Mouse (Mus musculus): ENCODE measurements around the gene Commd9. TPM values are rescaled to one million over a fixed set of nuclear protein-coding genes. Genes with fewer than 3 reads are reported as not detected.
A peak's percentile ranks its signal among the peaks of the same experiment; 100 is the strongest.

Gene Commd9
- polyA plus RNA-seq, 1 experiment from 2014 or later: 62.0 TPM

GRCm38 (mm10) chr2:101905534-101906378 lies 19.7 kb downstream of the Commd9 start:
- Histone ChIP-seq H3K4me2 (ENCODE audit: low read depth, low read length) (peak overlapping the region; percentile 50), H3K36me3 (ENCODE audit: control insufficient read depth, insufficient read depth, low read length) (no peaks in the 10 kb centered on the region), H3K4me3 (ENCODE audit: low read length) (peak overlapping the region; percentile 25), H3K9me3 (ENCODE audit: control insufficient read depth, low read length) (no peaks in the 10 kb centered on the region), H3K27me3 (ENCODE audit: control insufficient read depth, insufficient read depth, low read depth, low read length) (no peaks in the 10 kb centered on the region), H3K9ac (ENCODE audit: low read length) (peak overlapping the region; percentile 53), H3K27ac (ENCODE audit: low read length) (no peak overlapping the region), H3K4me1 (replicated peaks; ENCODE audit: control insufficient read depth, insufficient read depth, low read length) (peaks cover 4% of the 10 kb centered on the region; the same call in 1 of the 2 replicates)
- ATAC-seq (ENCODE audit: low read depth): peak; percentile 78
- 19% methylated on average over 21 of the region's 21 CpGs for WGBS

- Histone ChIP-seq H3K4me2 (ENCODE audit: low read depth, low read length) (no peak overlapping the region; the same call in 1 of the 2 replicates), H3K27me3 (ENCODE audit: control insufficient read depth, insufficient read depth, low read depth, low read length) (no peaks in the 10 kb centered on the region), H3K36me3 (ENCODE audit: control insufficient read depth, insufficient read depth, low read length) (no peaks in the 10 kb centered on the region), H3K4me3 (ENCODE audit: low read length) (no peak overlapping the region), H3K9ac (ENCODE audit: low read length) (0 out of 2 replicates have a peak overlapping the region, but pooled peaks have one; percentile 53), H3K27ac (ENCODE audit: low read length) (no peak overlapping the region), H3K4me1 (replicated peaks; ENCODE audit: control insufficient read depth, insufficient read depth, low read length) (peaks cover 4% of the 10 kb centered on the region; the same call in 1 of the 2 replicates), H3K9me3 (ENCODE audit: control insufficient read depth, low read length) (no peaks in the 10 kb centered on the region)
- peak; percentile 39; the same call in 1 of the 2 replicates for ATAC-seq (ENCODE audit: low read depth)
- 67% methylated on average over 5 of the region's 5 CpGs for WGBS
These were observed 20.3 kb downstream of the Commd9 start for GRCm38 (mm10) chr2:101906379-101906690.

GRCm38 (mm10) chr2:101907386-101908022 lies 21.5 kb downstream of the Commd9 start:
- ATAC-seq (ENCODE audit: low read depth): no peak

GRCm38 (mm10) chr2:101908773-101909172 lies 22.7 kb downstream of the Commd9 start:
- Histone ChIP-seq H3K4me1 (replicated peaks; ENCODE audit: control insufficient read depth, insufficient read depth, low read length) (peaks cover 4% of the 10 kb centered on the region; the same call in 1 of the 2 replicates), H3K27ac (ENCODE audit: low read length) (no peak overlapping the region), H3K9ac (ENCODE audit: low read length) (no peak overlapping the region), H3K4me2 (ENCODE audit: low read depth, low read length) (no peak overlapping the region), H3K36me3 (ENCODE audit: control insufficient read depth, insufficient read depth, low read length) (no peaks in the 10 kb centered on the region), H3K4me3 (ENCODE audit: low read length) (no peak overlapping the region), H3K9me3 (ENCODE audit: control insufficient read depth, low read length) (no peaks in the 10 kb centered on the region), H3K27me3 (ENCODE audit: control insufficient read depth, insufficient read depth, low read depth, low read length) (no peaks in the 10 kb centered on the region)
- no peak for ATAC-seq (ENCODE audit: low read depth)
- WGBS: 72% methylated on average over 13 of the region's 13 CpGs

More at GRCm38 (mm10) chr2:101907386-101908022, 21.5 kb downstream of the Commd9 start:
- H3K9ac ChIP-seq (ENCODE audit: low read length): no peak overlapping the region
- no peaks in the 10 kb centered on the region for H3K36me3 ChIP-seq (ENCODE audit: control insufficient read depth, insufficient read depth, low read length)
- H3K27me3 ChIP-seq (ENCODE audit: control insufficient read depth, insufficient read depth, low read depth, low read length): no peaks in the 10 kb centered on the region
- H3K4me1 ChIP-seq (replicated peaks; ENCODE audit: control insufficient read depth, insufficient read depth, low read length): peaks cover 4% of the 10 kb centered on the region; the same call in 1 of the 2 replicates
- no peak overlapping the region for H3K4me3 ChIP-seq (ENCODE audit: low read length)
- 83% methylated on average over 10 of the region's 10 CpGs for WGBS
- H3K27ac ChIP-seq (ENCODE audit: low read length): no peak overlapping the region
- no peaks in the 10 kb centered on the region for H3K9me3 ChIP-seq (ENCODE audit: control insufficient read depth, low read length)
- no peak overlapping the region for H3K4me2 ChIP-seq (ENCODE audit: low read depth, low read length)

GRCm38 (mm10) chr2:101909326-101910080 lies 23.5 kb downstream of the Commd9 start:
- no peak overlapping the region for H3K4me3 ChIP-seq (ENCODE audit: low read length)
- H3K4me2 ChIP-seq (ENCODE audit: low read depth, low read length): no peak overlapping the region
- ATAC-seq (ENCODE audit: low read depth): no peak
- no peaks in the 10 kb centered on the region for H3K9me3 ChIP-seq (ENCODE audit: control insufficient read depth, low read length)
- H3K4me1 ChIP-seq (replicated peaks; ENCODE audit: control insufficient read depth, insufficient read depth, low read length): peaks cover 4% of the 10 kb centered on the region; the same call in 1 of the 2 replicates
- no peak overlapping the region for H3K27ac ChIP-seq (ENCODE audit: low read length)
- WGBS: 88% methylated on average over 15 of the region's 15 CpGs
- no peak overlapping the region for H3K9ac ChIP-seq (ENCODE audit: low read length)
- H3K36me3 ChIP-seq (ENCODE audit: control insufficient read depth, insufficient read depth, low read length): no peaks in the 10 kb centered on the region
- H3K27me3 ChIP-seq (ENCODE audit: control insufficient read depth, insufficient read depth, low read depth, low read length): no peaks in the 10 kb centered on the region

- H3K4me1 ChIP-seq (replicated peaks; ENCODE audit: control insufficient read depth, insufficient read depth, low read length): 0 out of 2 replicates have a peak, but pooled peaks cover 1% of the 10 kb centered on the region
- no peaks in the 10 kb centered on the region for H3K27me3 ChIP-seq (ENCODE audit: control insufficient read depth, insufficient read depth, low read depth, low read length)
- no peak overlapping the region for H3K9ac ChIP-seq (ENCODE audit: low read length)
- 77% methylated on average over 7 of the region's 7 CpGs for WGBS
- H3K36me3 ChIP-seq (ENCODE audit: control insufficient read depth, insufficient read depth, low read length): no peaks in the 10 kb centered on the region
- H3K4me3 ChIP-seq (ENCODE audit: low read length): no peak overlapping the region
- ATAC-seq (ENCODE audit: low read depth): no peak
- H3K27ac ChIP-seq (ENCODE audit: low read length): no peak overlapping the region
- H3K4me2 ChIP-seq (ENCODE audit: low read depth, low read length): no peak overlapping the region
- no peaks in the 10 kb centered on the region for H3K9me3 ChIP-seq (ENCODE audit: control insufficient read depth, low read length)
These were observed 32.5 kb downstream of the Commd9 start for GRCm38 (mm10) chr2:101918518-101918917.

- Histone ChIP-seq H3K4me2 (ENCODE audit: low read depth, low read length) (no peak overlapping the region), H3K27me3 (ENCODE audit: control insufficient read depth, insufficient read depth, low read depth, low read length) (no peaks in the 10 kb centered on the region), H3K36me3 (ENCODE audit: control insufficient read depth, insufficient read depth, low read length) (no peaks in the 10 kb centered on the region), H3K9me3 (ENCODE audit: control insufficient read depth, low read length) (no peaks in the 10 kb centered on the region), H3K4me1 (replicated peaks; ENCODE audit: control insufficient read depth, insufficient read depth, low read length) (0 out of 2 replicates have a peak, but pooled peaks cover 6% of the 10 kb centered on the region), H3K9ac (ENCODE audit: low read length) (no peak overlapping the region), H3K4me3 (ENCODE audit: low read length) (no peak overlapping the region), H3K27ac (ENCODE audit: low read length) (no peak overlapping the region)
- no peak for ATAC-seq (ENCODE audit: low read depth)
- WGBS: 56% methylated on average over 2 of the region's 2 CpGs
These were observed 34.1 kb downstream of the Commd9 start for GRCm38 (mm10) chr2:101920136-101920554.

- 84% methylated on average over 4 of the region's 4 CpGs for WGBS
- no peaks in the 10 kb centered on the region for H3K36me3 ChIP-seq (ENCODE audit: control insufficient read depth, insufficient read depth, low read length)
These were observed 36.3 kb downstream of the Commd9 start for GRCm38 (mm10) chr2:101922302-101922701.

More at GRCm38 (mm10) chr2:101922302-101922701, 36.3 kb downstream of the Commd9 start:
- Histone ChIP-seq H3K27me3 (ENCODE audit: control insufficient read depth, insufficient read depth, low read depth, low read length) (no peaks in the 10 kb centered on the region), H3K4me2 (ENCODE audit: low read depth, low read length) (no peak overlapping the region), H3K4me1 (replicated peaks; ENCODE audit: control insufficient read depth, insufficient read depth, low read length) (0 out of 2 replicates have a peak, but pooled peaks cover 6% of the 10 kb centered on the region), H3K9me3 (ENCODE audit: control insufficient read depth, low read length) (no peaks in the 10 kb centered on the region), H3K9ac (ENCODE audit: low read length) (no peak overlapping the region), H3K4me3 (ENCODE audit: low read length) (no peak overlapping the region), H3K27ac (ENCODE audit: low read length) (no peak overlapping the region)
- ATAC-seq (ENCODE audit: low read depth): no peak
